Mouse (Mus musculus) cerebellum, adult 18-20 months (tissue): ENCODE results near the gene Dnajc21.
A peak's percentile ranks its signal among the peaks of the same experiment; 100 is the strongest.
"Not testable (repeated sequence)": the region's sequence is repeated elsewhere in the genome, so short reads cannot be mapped to it uniquely, and the experiment has no call there.

ENCODE experiments used
- DNase-seq, 2 experiments: peaks; one replicate each; pipeline ENCODE4 v3.0.0; 2021

Gene Dnajc21

GRCm38 (mm10) chr15:10470151-10470831 is at the start of gene Dnajc21:
Gene Dnajc21 (minus strand): TSS chr15:10470516.
- peak; percentile 90 to 91 for DNase-seq

GRCm38 (mm10) chr15:10515166-10515565 is 44.9 kb upstream of the Dnajc21 start:
- DNase-seq: no peak

- no peak for DNase-seq
These were observed 35.8 kb upstream of the Dnajc21 start for GRCm38 (mm10) chr15:10506099-10506498.

- DNase-seq: peak in 1 of 2 experiments; percentile 13
These were observed 30.8 kb upstream of the Dnajc21 start for GRCm38 (mm10) chr15:10500838-10501719.

- no peak for DNase-seq
These were observed 29.7 kb upstream of the Dnajc21 start for GRCm38 (mm10) chr15:10500035-10500434.

- no peak for DNase-seq
These were observed 29.3 kb upstream of the Dnajc21 start for GRCm38 (mm10) chr15:10499593-10499992.

- DNase-seq: not testable (repeated sequence)
These were observed 26.4 kb upstream of the Dnajc21 start for GRCm38 (mm10) chr15:10496696-10497095.

- no peak for DNase-seq
These were observed 25.6 kb upstream of the Dnajc21 start for GRCm38 (mm10) chr15:10495944-10496343.

GRCm38 (mm10) chr15:10490101-10490500 is 19.8 kb upstream of the Dnajc21 start:
- no peak for DNase-seq

- DNase-seq: no peak
These were observed 16.9 kb upstream of the Dnajc21 start for GRCm38 (mm10) chr15:10487246-10487645.

GRCm38 (mm10) chr15:10486365-10486839 is 16.1 kb upstream of the Dnajc21 start:
- DNase-seq: no peak

- peak; percentile 95 for DNase-seq
These were observed 15.4 kb upstream of the Dnajc21 start, which contains the start of the genes Brix1 and Rad1 for GRCm38 (mm10) chr15:10485484-10486364. Gene Brix1 (minus strand): TSS chr15:10485947. Gene Rad1 (plus strand): TSS chr15:10486018.

- no peak for DNase-seq
These were observed 625 bp upstream of the Dnajc21 start for GRCm38 (mm10) chr15:10470941-10471340.

GRCm38 (mm10) chr15:10469641-10470150 is 620 bp downstream of the Dnajc21 start:
- DNase-seq: peak in 1 of 2 experiments; percentile 42

- DNase-seq: no peak
These were observed 1.6 kb downstream of the Dnajc21 start for GRCm38 (mm10) chr15:10468761-10469160.

- no peak for DNase-seq
These were observed 5.6 kb downstream of the Dnajc21 start for GRCm38 (mm10) chr15:10464678-10465077.

GRCm38 (mm10) chr15:10463555-10463954 is 6.8 kb downstream of the Dnajc21 start:
- no peak for DNase-seq

- DNase-seq: no peak
These were observed 9.3 kb downstream of the Dnajc21 start for GRCm38 (mm10) chr15:10460986-10461385.

GRCm38 (mm10) chr15:10447102-10447501 is 23.2 kb downstream of the Dnajc21 start:
- DNase-seq: no peak

- DNase-seq: no peak
These were observed 28.0 kb downstream of the Dnajc21 start for GRCm38 (mm10) chr15:10442275-10442674.

GRCm38 (mm10) chr15:10441493-10441892 is 28.8 kb downstream of the Dnajc21 start:
- no peak for DNase-seq

GRCm38 (mm10) chr15:10439963-10440362 is 30.4 kb downstream of the Dnajc21 start:
- no peak for DNase-seq
